Mouse (Mus musculus): ENCODE measurements around the gene Havcr2. TPM values are rescaled to one million over a fixed set of nuclear protein-coding genes. Genes with fewer than 3 reads are reported as not detected.

The Havcr2 gene
- polyA plus RNA-seq, 2 experiments = 0.14 to 0.31 TPM

DNA sequence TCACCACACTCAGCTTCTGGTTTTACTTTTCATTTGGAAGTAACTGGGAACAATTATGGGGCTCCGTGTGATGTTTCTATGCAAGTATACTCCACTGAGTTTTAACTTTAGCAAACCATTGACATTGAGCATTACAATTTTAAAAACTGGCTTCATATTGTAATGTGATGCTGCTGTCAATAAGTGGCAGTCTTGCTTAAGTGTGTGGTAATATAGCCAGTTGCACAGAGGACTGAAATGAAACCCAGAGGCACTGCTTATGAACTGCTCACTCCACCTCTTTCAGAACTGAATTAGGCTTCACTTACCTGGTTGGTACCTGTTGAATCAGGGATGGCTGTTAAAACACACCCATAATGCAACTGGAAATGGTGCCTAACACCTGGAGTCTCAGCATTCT lies 11.6 kb upstream of the Havcr2 start:
- H3K27me3 ChIP-seq (ENCODE audit: control insufficient read depth, insufficient read depth, low read length) = no peaks in the 10 kb centered on the region
- peaks cover 35% of the 10 kb centered on the region for H3K36me3 ChIP-seq (ENCODE audit: control insufficient read depth, insufficient read depth, low read length)
- H3K4me1 ChIP-seq (ENCODE audit: control insufficient read depth, insufficient read depth, low read length) = 0 out of 2 replicates have a peak, but pooled peaks cover 3% of the 10 kb centered on the region
- no peak overlapping the region for H3K9ac ChIP-seq (ENCODE audit: low read depth, low read length, severe bottlenecking)
- H3K9me3 ChIP-seq (ENCODE audit: control insufficient read depth, low read length) = no peaks in the 10 kb centered on the region
- 78% methylated on average over 1 of the region's 1 CpGs for WGBS
- no peak overlapping the region for H3K4me3 ChIP-seq (replicated peaks; ENCODE audit: low read length)
- DNase-seq (ENCODE audit: low spot score) = no peak
- ATAC-seq (ENCODE audit: low FRiP score, low read depth) = no peak
- H3K27ac ChIP-seq (replicated peaks; ENCODE audit: low read depth, low read length) = no peak overlapping the region
- TF ChIP-seq POLR2A (IDR thresholded peaks at IDR 0.05; ENCODE audit: borderline replicate concordance, extremely low read depth, insufficient read depth, insufficient read length) = no peak
- no peak overlapping the region for H3K4me2 ChIP-seq (replicated peaks; ENCODE audit: low read depth, low read length, severe bottlenecking)

DNA sequence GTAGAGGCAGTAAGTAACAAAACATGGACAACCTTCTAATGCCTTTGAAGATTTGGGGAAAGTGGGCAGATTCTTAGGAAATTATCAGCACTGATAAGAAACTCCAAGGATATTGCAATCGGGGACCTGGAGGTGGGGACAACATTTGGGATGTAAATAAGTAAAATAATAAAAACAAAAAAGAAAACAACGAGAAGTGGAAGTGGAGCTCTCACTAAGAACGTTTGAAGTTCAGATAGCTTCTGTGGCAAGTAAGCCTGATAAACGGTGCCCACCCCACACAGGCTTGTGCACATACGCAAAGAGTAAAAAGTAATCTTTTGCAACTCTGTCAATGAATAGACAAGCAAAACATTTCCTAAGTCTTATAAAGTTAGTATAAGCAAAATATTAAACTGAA lies 10.8 kb upstream of the Havcr2 start:
- no peak for DNase-seq (ENCODE audit: low spot score)
- Histone ChIP-seq H3K9me3 (ENCODE audit: control insufficient read depth, low read length) (no peaks in the 10 kb centered on the region), H3K27me3 (ENCODE audit: control insufficient read depth, insufficient read depth, low read length) (no peaks in the 10 kb centered on the region), H3K4me3 (replicated peaks; ENCODE audit: low read length) (no peak overlapping the region), H3K36me3 (ENCODE audit: control insufficient read depth, insufficient read depth, low read length) (peaks cover 31% of the 10 kb centered on the region), H3K9ac (ENCODE audit: low read depth, low read length, severe bottlenecking) (no peak overlapping the region), H3K4me1 (ENCODE audit: control insufficient read depth, insufficient read depth, low read length) (no peaks in the 10 kb centered on the region), H3K27ac (replicated peaks; ENCODE audit: low read depth, low read length) (no peak overlapping the region), H3K4me2 (replicated peaks; ENCODE audit: low read depth, low read length, severe bottlenecking) (no peak overlapping the region)
- TF ChIP-seq POLR2A (IDR thresholded peaks at IDR 0.05; ENCODE audit: borderline replicate concordance, extremely low read depth, insufficient read depth, insufficient read length) = no peak
- 91% methylated on average over 5 of the region's 5 CpGs for WGBS
- no peak for ATAC-seq (ENCODE audit: low FRiP score, low read depth)

DNA sequence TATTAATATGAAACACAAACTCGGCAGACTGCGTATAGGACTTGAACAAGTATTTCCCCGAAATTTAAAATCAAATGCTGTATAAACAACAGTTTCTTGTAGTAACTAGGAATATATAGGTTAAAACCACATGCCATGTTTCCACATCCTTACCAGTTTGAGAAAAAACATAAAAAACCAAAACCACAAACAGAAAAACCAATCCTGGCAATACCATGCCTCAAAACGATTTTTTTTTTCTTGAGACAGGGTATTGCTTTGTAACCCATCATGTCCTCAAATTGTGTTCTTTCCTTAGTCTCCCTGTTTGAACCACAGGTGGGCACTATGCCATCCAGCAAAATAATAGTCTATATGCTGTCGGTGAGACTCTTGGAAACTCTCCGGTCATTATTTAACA lies 8.6 kb upstream of the Havcr2 start:
- no peaks in the 10 kb centered on the region for H3K27me3 ChIP-seq (ENCODE audit: control insufficient read depth, insufficient read depth, low read length)
- no peak overlapping the region for H3K9ac ChIP-seq (ENCODE audit: low read depth, low read length, severe bottlenecking)
- 88% methylated on average over 6 of the region's 6 CpGs for WGBS
- H3K4me2 ChIP-seq (replicated peaks; ENCODE audit: low read depth, low read length, severe bottlenecking) = no peak overlapping the region
- no peaks in the 10 kb centered on the region for H3K9me3 ChIP-seq (ENCODE audit: control insufficient read depth, low read length)
- peaks cover 15% of the 10 kb centered on the region for H3K36me3 ChIP-seq (ENCODE audit: control insufficient read depth, insufficient read depth, low read length)
- no peak overlapping the region for H3K4me3 ChIP-seq (replicated peaks; ENCODE audit: low read length)
- no peak for TF ChIP-seq POLR2A (IDR thresholded peaks at IDR 0.05; ENCODE audit: borderline replicate concordance, extremely low read depth, insufficient read depth, insufficient read length)
- ATAC-seq (ENCODE audit: low FRiP score, low read depth) (no peak), DNase-seq (ENCODE audit: low spot score) (no peak)
- no peak overlapping the region for H3K27ac ChIP-seq (replicated peaks; ENCODE audit: low read depth, low read length)
- H3K4me1 ChIP-seq (ENCODE audit: control insufficient read depth, insufficient read depth, low read length) = no peaks in the 10 kb centered on the region

DNA sequence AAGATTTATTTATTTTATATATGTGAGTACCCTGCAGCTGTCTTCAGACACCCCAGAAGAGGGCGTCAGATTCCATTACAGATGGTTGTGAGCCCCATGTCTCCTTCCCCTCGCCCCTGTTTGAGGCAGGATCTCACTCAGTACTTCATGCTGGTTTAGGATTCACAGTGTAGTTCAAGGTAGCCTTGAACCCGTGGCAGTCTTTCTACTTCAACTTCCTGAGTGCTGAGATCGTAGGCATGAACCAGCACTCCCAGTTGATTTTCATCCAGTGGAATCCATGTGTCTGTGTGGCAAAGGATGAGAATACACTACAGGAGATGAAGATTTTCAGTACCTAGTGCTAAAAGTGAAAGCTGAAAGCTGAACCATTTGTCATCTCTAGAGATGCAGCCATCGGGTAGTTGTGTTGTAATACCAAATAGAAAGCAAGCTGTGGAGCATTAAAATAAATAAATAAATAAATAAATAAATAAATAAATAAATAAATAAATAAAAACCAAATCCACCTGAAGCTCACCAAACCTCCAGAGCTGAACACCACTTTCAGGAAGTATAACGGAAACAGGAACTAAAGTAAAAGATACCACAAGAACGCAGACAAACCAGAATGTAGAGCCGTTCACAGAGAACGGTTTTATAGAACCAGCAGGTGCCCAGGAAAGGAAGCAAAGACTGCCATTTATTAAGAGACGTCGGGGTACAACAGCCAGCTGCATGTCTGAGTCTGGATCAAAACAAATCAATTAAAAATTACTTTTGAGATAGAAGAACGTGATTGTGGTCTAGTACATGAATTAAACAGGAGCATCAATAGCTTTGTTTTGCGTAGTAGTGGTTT lies 6.9 kb upstream of the Havcr2 start:
- no peak overlapping the region for H3K27ac ChIP-seq (replicated peaks; ENCODE audit: low read depth, low read length)
- WGBS = 66% methylated on average over 13 of the region's 13 CpGs
- H3K27me3 ChIP-seq (ENCODE audit: control insufficient read depth, insufficient read depth, low read length) = no peaks in the 10 kb centered on the region
- no peak overlapping the region for H3K9ac ChIP-seq (ENCODE audit: low read depth, low read length, severe bottlenecking)
- 0 out of 2 replicates have a peak, but pooled peaks cover 3% of the 10 kb centered on the region for H3K36me3 ChIP-seq (ENCODE audit: control insufficient read depth, insufficient read depth, low read length)
- no peaks in the 10 kb centered on the region for H3K9me3 ChIP-seq (ENCODE audit: control insufficient read depth, low read length)
- ATAC-seq (ENCODE audit: low FRiP score, low read depth) = no peak
- no peak for TF ChIP-seq POLR2A (IDR thresholded peaks at IDR 0.05; ENCODE audit: borderline replicate concordance, extremely low read depth, insufficient read depth, insufficient read length)
- no peak for DNase-seq (ENCODE audit: low spot score)
- no peaks in the 10 kb centered on the region for H3K4me1 ChIP-seq (ENCODE audit: control insufficient read depth, insufficient read depth, low read length)
- H3K4me3 ChIP-seq (replicated peaks; ENCODE audit: low read length) = no peak overlapping the region
- H3K4me2 ChIP-seq (replicated peaks; ENCODE audit: low read depth, low read length, severe bottlenecking) = no peak overlapping the region

DNA sequence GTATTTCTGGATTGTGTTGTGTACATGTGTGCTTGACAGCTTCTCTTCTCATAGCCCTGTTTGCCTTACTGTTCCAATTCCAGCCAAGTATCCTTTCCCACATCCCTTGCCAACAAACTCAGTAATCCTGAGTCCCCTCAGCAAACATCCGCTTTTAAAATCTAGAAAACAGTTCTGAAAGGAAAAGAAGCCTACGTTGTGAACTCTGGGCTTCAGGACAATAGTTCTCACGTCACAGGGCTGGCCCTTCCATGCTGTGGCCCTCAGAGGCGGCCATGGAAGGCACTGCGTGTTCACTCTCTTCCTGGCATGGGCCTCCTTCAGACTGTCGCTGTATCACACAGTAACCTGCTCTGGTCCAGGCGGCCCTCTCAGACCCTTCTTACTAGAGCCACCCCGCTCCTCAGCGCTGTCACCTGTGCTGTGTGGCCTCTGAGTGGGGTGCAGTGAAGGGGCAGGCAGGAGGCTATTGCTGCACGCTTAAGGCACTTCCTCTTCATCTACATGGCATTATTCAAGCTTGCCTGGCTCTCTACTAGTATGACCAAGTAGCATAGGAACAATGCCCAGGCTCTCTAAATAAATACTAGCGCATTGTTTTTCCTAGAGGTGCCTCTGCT lies 5.2 kb upstream of the Havcr2 start:
- Histone ChIP-seq H3K4me2 (replicated peaks; ENCODE audit: low read depth, low read length, severe bottlenecking) (no peak overlapping the region), H3K27ac (replicated peaks; ENCODE audit: low read depth, low read length) (no peak overlapping the region), H3K4me1 (ENCODE audit: control insufficient read depth, insufficient read depth, low read length) (no peaks in the 10 kb centered on the region), H3K36me3 (ENCODE audit: control insufficient read depth, insufficient read depth, low read length) (no peaks in the 10 kb centered on the region), H3K4me3 (replicated peaks; ENCODE audit: low read length) (no peak overlapping the region), H3K9me3 (ENCODE audit: control insufficient read depth, low read length) (no peaks in the 10 kb centered on the region), H3K9ac (ENCODE audit: low read depth, low read length, severe bottlenecking) (no peak overlapping the region), H3K27me3 (ENCODE audit: control insufficient read depth, insufficient read depth, low read length) (no peaks in the 10 kb centered on the region)
- WGBS = 79% methylated on average over 11 of the region's 11 CpGs
- DNase-seq (ENCODE audit: low spot score) (no peak), ATAC-seq (ENCODE audit: low FRiP score, low read depth) (no peak)
- TF ChIP-seq POLR2A (IDR thresholded peaks at IDR 0.05; ENCODE audit: borderline replicate concordance, extremely low read depth, insufficient read depth, insufficient read length) = no peak

Data from limb, embryonic 14.5 days (tissue).